Mouse (Mus musculus): ENCODE results near the gene Thumpd3. TPM values are rescaled to one million over a fixed set of nuclear protein-coding genes. Genes with fewer than 3 reads are reported as not detected.

Gene Thumpd3
- polyA plus RNA-seq, 1 experiment from 2014 or later: 58.8 TPM

DNA sequence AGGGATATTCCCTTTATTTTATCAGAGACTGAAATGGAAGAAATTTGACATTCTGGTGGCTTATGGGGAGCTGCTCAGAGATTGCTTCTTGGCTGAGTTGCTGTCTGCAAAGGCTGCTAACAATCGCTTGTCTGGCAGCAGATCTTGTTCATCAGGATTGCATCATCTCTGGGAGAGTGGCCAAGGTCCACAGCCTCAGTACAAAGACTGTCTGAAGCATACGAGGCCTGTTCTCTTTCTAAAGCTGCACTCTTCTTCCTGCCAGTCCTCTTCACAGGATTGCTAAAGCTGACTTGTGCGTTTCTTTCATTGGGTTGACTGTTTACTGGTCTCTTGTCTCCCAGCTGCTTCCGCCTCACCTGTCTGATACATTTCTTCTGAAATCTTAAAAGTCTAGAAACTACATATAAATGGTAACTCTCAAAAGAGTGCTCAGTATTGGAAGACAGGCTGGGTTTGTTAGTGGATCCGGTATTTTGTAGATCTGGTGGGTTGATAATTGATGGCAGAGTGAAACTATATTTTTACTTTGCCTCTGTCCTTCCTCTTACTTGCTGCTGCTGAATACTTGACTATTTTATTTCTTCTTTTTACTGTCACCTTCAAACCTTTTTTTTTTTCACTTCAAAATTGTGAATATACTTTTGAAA lies 53.7 kb downstream of the Thumpd3 start:
- no peak overlapping the region for H3K4me2 ChIP-seq

DNA sequence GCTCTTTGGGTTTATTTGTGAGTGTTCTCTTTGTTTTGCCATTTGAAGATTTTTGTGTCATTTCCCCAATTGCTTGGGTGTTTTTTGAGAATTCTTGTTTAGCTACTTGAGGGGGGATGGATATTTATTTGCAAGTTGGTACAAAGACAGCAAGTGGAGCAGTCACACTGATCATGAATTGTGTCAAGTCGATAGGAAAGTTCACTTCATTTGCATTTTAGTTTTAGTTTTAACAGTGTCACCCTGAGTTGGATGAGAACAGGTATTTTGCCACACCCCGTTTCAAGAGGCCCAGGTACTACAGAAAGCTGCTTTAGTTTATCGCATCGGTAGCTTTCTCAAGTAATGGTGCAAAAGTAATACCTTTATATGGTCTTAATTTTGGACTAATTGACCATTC lies 56.5 kb downstream of the Thumpd3 start:
- H3K9ac ChIP-seq: no peak overlapping the region
- peaks cover 4% of the 10 kb centered on the region; the same call in 1 of the 2 replicates for H3K36me3 ChIP-seq
- no peak for ATAC-seq (ENCODE audit: low FRiP score)
- WGBS: 85% methylated on average over 4 of the region's 4 CpGs
- no peaks in the 10 kb centered on the region for H3K27me3 ChIP-seq
- H3K27ac ChIP-seq: no peak overlapping the region
- peaks cover 6% of the 10 kb centered on the region for H3K4me1 ChIP-seq (replicated peaks)
- H3K4me2 ChIP-seq: no peak overlapping the region
- no peak overlapping the region for H3K4me3 ChIP-seq
- no peaks in the 10 kb centered on the region for H3K9me3 ChIP-seq

More for the DNA sequence above, 53.7 kb downstream of the Thumpd3 start:
- Histone ChIP-seq H3K27me3 (no peaks in the 10 kb centered on the region), H3K4me1 (replicated peaks) (peaks cover 6% of the 10 kb centered on the region), H3K27ac (peak overlapping the region; percentile 86), H3K36me3 (no peaks in the 10 kb centered on the region), H3K9me3 (no peaks in the 10 kb centered on the region), H3K9ac (peak overlapping the region; percentile 40; the same call in 1 of the 2 replicates), H3K4me3 (no peak overlapping the region)
- peak; percentile 73 for ATAC-seq (ENCODE audit: low FRiP score)
- 39% methylated on average over 5 of the region's 5 CpGs for WGBS

DNA sequence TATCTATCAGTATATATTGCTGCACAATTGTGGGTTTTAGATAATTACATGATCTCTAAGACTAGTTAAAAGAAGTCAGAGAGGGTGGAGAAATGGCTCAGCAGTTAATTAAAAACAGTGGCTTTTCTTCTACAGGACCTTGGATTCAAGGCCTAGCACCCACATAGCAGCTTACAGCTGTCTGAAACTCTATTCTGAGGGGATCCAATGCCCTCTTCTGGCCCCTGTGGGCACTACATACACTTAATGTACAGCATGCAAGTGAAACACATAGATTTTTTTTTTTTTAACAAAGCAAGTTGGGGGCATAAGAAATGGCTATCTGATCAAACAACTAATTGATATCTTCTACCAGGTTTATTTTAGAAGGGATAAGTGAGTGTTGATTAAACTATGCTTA lies 57.7 kb downstream of the Thumpd3 start:
- no peak overlapping the region for H3K27ac ChIP-seq
- ATAC-seq (ENCODE audit: low FRiP score): no peak
- H3K9ac ChIP-seq: no peak overlapping the region
- no peak overlapping the region for H3K4me3 ChIP-seq
- no peak overlapping the region for H3K4me2 ChIP-seq
- H3K9me3 ChIP-seq: no peaks in the 10 kb centered on the region
- H3K4me1 ChIP-seq (replicated peaks): peaks cover 6% of the 10 kb centered on the region
- H3K36me3 ChIP-seq: peaks cover 4% of the 10 kb centered on the region; the same call in 1 of the 2 replicates
- H3K27me3 ChIP-seq: no peaks in the 10 kb centered on the region

DNA sequence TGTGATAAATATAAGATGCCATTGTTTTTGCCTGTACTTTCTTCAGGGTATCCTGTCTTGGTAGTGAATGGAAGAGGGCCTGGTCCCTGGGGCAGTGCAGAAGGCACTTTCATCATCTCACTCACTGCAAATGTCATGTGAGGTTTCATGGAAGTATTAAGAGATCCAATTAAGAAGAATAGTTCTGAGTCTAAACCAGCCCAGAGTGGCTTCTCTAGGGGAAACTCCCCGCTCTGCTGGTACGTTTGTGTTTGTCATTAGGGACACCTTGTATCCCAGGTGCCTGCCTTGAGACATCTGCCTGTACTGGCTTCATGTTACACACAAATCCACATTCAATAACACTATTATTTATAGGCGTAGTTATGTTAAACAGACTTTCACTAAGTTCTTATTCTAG lies 63.4 kb downstream of the Thumpd3 start:
- WGBS: 79% methylated on average over 3 of the region's 3 CpGs

DNA sequence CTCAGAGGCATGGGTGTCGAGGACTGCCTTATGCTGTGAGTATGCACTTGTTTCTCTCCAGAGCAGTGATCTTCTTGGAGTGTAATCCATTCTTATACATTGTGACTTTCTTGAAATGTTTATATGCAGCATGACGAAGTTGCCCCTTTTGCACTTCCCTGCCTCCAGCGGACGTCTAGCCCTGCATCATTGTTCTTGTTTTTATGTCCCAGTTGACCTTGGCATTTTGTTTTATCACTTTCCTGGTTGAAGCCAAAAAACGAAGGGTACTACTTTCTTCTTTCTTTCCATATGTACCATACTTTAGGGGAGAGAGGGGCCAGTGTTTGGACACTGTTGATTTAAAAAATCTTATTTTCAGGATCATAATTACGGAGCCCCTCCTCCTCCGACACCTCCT lies 63.9 kb downstream of the Thumpd3 start:
- Histone ChIP-seq H3K9me3 (no peaks in the 10 kb centered on the region), H3K27me3 (no peaks in the 10 kb centered on the region), H3K4me1 (replicated peaks) (no peaks in the 10 kb centered on the region), H3K27ac (no peak overlapping the region), H3K4me2 (no peak overlapping the region), H3K9ac (no peak overlapping the region), H3K4me3 (no peak overlapping the region), H3K36me3 (peaks cover 49% of the 10 kb centered on the region)
- ATAC-seq (ENCODE audit: low FRiP score): no peak
- WGBS: 89% methylated on average over 7 of the region's 7 CpGs

More for the DNA sequence above, 63.4 kb downstream of the Thumpd3 start:
- peaks cover 44% of the 10 kb centered on the region for H3K36me3 ChIP-seq
- H3K9me3 ChIP-seq: no peaks in the 10 kb centered on the region
- no peak for ATAC-seq (ENCODE audit: low FRiP score)
- H3K9ac ChIP-seq: no peak overlapping the region
- no peaks in the 10 kb centered on the region for H3K4me1 ChIP-seq (replicated peaks)
- no peak overlapping the region for H3K4me3 ChIP-seq
- H3K27me3 ChIP-seq: no peaks in the 10 kb centered on the region
- no peak overlapping the region for H3K27ac ChIP-seq
- no peak overlapping the region for H3K4me2 ChIP-seq

Other genes starting within 250 kb of the Thumpd3 start
- gene Srgap3, start 99.0 kb upstream of the Thumpd3 start, polyA plus RNA-seq (2015; fragmentation: Nextera tagmentation; extraction: Ambion mirVana): 37.5 and 42.3 TPM in 2 replicates
- gene Setd5, start 31.1 kb downstream of the Thumpd3 start, polyA plus RNA-seq (2015; fragmentation: Nextera tagmentation; extraction: Ambion mirVana): 51.2 and 54.7 TPM in 2 replicates
- gene Lhfpl4, start 149.2 kb downstream of the Thumpd3 start, polyA plus RNA-seq (2015; fragmentation: Nextera tagmentation; extraction: Ambion mirVana): 52.3 and 57.0 TPM in 2 replicates
- gene Mtmr14, start 191.6 kb downstream of the Thumpd3 start, polyA plus RNA-seq (2015; fragmentation: Nextera tagmentation; extraction: Ambion mirVana): 34.7 and 35.5 TPM in 2 replicates
- 1.2 and 1.9 TPM in 2 replicates for gene Cpne9, start 236.1 kb downstream of the Thumpd3 start, polyA plus RNA-seq (2015; fragmentation: Nextera tagmentation; extraction: Ambion mirVana)

All from hindbrain, embryonic 13.5 days (tissue).